Mouse (Mus musculus): ENCODE results near the gene Tmx2. TPM values are rescaled to one million over a fixed set of nuclear protein-coding genes. Genes with fewer than 3 reads are reported as not detected.
"Not testable (repeated sequence)": the region's sequence is repeated elsewhere in the genome, so short reads cannot be mapped to it uniquely, and the experiment has no call there.

Tmx2 gene
- polyA plus RNA-seq, 1 experiment: 63.6 TPM

GRCm38 (mm10) chr2:84688080-84688844, 9.3 kb upstream of the Tmx2 start:
- no peak for DNase-seq (ENCODE audit: low spot score)

GRCm38 (mm10) chr2:84682605-84683183, 3.8 kb upstream of the Tmx2 start:
- DNase-seq (ENCODE audit: low spot score): no peak

DNA sequence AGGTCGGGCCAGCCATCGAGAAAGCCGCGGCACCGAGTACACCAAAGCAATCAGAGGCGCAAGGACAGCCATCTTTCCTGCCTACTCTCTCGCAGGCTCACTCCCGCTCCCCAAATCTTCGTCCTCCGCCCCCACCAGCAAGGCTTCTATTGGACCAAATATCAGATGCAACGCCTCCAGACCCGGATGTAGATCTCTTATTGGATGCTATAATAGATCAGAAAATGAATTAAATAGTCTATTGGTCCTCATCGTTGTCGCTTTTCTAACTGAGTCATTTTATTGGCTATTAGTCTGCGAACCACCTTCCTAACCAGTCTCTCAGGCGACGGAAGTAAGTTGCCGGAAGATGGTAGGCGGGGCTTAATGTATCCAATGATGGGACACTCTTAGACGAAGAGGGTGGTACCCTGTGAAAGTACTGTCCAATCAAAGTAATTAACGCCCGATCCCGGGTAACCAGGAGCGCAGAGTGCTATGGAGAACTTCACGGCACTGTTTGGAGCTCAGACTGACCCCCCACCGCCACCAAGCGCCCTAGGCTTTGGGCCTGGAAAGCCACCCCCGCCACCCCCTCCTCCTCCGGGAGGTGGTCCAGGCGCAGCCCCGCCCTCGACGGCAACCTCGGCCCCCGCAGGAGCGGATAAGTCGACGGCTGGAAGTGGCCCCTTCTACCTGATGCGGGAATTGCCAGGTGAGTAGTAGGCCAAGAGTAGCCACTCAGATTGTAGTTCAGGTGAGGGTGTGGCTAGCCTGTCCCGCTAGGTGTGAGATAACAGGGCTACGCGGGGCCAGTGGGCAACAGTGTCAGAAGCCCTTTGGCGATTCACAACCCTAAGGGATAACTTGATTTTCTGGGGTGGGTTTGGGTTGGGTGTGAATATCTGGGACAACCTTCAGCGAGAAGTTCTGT, 716 bp downstream of the Tmx2 start, which contains the start of the genes Gm28635 and Med19:
Gene Gm28635, minus strand, starts transcription at position 74 of the 913 bp plus-strand sequence.
Gene Med19, plus strand, starts transcription at position 435 of the 913 bp plus-strand sequence.
- DNase-seq (ENCODE audit: low spot score): peak; percentile 55

DNA sequence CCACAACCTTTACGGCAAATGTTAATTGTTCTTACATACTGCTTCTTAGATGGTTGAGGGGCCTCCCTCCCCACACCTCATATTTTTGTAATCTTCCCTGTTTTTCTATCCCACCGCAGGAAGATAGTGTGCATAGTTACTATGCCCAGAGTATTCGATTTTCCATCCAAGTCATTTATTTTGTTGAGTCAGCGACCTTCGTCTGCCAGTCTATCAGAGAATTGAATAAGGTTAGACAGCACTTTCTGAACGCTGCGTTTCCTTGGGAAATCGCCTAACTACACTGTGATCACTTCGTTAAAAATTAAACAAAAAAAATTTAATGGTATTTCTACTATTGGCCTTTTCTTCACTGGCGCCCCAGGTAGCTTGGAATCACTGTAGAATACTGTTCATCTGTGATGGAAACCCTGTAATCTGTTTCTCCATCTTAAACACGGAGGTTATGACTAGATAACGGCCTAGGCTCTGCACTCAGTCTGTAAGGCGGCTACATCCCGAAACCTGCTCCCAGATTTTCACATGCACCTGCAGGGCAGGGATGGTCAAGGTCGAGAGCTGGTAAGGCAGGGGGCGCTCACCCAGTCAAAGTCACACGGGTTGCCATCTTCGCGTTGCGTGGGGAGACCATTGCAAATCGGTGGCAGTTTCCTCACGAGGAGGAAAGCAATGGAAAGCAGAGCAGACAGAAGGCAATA, 1.5 kb downstream of the Tmx2 start:
- DNase-seq (ENCODE audit: low spot score): no peak

DNA sequence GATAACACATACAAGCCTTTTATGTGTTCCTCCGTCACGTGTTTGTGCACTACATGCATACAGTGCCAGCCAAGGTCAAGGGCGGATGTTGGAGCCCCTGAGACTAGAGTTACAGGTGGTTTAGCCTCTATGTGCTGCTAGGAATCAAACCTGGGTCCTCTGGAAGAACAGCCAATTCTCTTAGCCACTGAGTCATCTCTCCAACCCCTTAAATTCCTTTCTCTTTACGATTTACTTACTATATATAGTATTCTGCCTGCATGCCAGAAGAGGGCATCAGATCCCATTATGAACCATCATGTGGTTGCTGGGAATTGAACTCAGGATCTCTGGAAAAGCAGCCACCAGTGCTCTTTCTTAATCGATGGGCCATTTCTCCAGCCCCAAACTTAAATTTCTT, 7.4 kb downstream of the Tmx2 start:
- DNase-seq (ENCODE audit: low spot score): not testable (repeated sequence)

DNA sequence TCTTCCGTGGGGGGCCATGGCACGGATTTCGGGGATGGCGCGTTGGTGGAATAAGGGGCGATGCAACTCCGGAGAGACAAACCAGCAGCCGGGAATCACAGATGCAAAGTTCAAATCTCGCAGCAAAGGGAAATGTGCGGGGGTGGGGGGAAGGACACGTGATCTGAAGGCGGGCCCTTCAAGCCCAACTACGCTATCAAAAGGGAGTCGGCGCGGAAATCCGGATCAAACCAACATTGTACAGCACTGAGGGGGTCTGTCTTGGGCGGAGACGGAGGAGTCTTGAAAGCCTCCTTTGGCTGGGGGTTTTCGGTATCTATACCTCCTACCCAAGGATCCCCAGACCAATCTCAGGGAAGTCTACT, 8.4 kb downstream of the Tmx2 start, which contains the start of gene Selenoh:
Gene Selenoh, minus strand, starts transcription at position 202 of the 365 bp plus-strand sequence.
- DNase-seq (ENCODE audit: low spot score): peak; percentile 52

DNA sequence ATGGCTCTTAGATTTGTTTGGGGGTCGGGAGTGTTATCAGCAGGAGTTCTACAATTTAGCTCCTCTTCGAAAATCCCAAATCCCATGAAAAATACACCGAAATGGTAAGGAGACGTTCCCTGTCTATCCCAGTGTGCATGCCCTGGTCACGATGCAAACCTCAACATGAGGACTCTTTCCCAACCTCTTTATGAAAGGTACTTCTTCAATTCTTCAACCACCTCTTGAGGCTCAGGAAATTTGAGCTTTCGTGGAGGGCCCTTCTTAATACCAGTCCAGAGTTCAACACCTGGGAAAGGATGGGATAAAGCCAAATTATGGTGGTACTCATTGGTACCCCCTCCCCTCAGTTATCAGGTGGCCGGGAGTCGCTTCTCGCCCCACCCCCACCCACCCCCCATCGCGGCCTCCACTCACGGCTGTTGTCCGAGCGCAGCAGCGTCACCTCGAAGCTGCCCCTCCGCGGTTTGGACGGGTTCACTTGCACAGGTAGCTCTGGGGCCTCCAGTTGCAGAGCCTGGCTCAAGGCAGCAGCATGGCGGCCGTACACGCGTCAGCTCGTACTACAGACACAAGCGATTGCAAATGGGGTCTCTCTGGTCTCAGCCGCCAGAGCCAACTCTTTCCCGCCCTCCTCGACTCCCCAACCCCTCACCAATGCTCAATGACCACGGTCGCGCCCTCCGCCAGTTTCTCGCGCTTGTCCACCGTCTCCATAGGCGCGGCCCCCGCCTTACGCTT, 8.9 kb downstream of the Tmx2 start:
- peak; percentile 33 for DNase-seq (ENCODE audit: low spot score)

GRCm38 (mm10) chr2:84666081-84666480, 12.9 kb downstream of the Tmx2 start:
- no peak for DNase-seq (ENCODE audit: low spot score)

- no peak for DNase-seq (ENCODE audit: low spot score)
Measured at GRCm38 (mm10) chr2:84662866-84663265, 16.1 kb downstream of the Tmx2 start.

GRCm38 (mm10) chr2:84660253-84660652, 18.7 kb downstream of the Tmx2 start:
- DNase-seq (ENCODE audit: low spot score): no peak

DNA sequence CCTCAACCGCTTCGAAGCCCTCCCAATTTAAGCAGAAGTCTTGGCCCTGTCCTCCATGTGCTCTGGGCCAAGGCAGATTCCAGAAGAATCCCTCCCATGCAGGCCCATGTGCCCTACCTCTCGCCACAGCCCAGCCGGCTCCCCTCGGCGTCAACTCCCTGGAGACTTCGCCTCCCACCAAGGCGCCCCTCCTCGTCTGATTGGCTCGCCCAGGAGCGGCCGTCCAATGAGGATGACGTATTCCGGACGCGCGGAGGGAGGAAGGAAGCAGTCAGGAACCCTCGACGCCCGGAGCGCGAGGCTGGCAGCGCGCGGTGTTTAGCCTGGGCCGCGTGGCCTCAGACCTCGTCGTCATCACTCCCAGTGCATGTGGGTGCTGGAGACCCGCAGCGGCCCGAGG, 20.1 kb downstream of the Tmx2 start, which contains the start of gene Btbd18:
Gene Btbd18, plus strand, starts transcription at position 274 of the 400 bp plus-strand sequence.
- DNase-seq (ENCODE audit: low spot score): no peak

DNA sequence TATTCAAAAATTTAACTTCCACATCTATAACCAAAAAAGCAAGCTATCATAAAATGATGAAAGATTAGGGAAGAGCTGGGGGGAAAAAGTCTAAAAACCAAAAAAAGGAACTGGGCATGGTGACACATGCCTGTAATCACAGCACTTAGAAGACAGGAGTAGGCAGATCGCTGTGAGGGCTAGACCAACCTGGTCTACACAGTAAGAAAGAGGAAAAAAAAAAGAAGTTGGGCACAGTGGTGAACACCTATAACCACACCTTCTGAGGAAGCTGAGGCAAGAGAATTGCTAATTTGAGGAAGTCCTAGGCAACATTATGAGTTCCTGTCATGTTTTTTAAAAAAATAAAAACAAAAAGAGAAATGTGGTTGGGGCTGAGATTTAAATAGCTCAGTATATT, 23.1 kb downstream of the Tmx2 start:
- DNase-seq (ENCODE audit: low spot score): no peak

GRCm38 (mm10) chr2:84653354-84653753, 25.6 kb downstream of the Tmx2 start:
- no peak for DNase-seq (ENCODE audit: low spot score)

- peak; percentile 63 for DNase-seq (ENCODE audit: low spot score)
Measured at GRCm38 (mm10) chr2:84650464-84651195, 28.3 kb downstream of the Tmx2 start, which contains the start of gene Ctnnd1. Gene Ctnnd1 (minus strand): TSS chr2:84650765.

GRCm38 (mm10) chr2:84649674-84650073, 29.3 kb downstream of the Tmx2 start:
- DNase-seq (ENCODE audit: low spot score): no peak

DNA sequence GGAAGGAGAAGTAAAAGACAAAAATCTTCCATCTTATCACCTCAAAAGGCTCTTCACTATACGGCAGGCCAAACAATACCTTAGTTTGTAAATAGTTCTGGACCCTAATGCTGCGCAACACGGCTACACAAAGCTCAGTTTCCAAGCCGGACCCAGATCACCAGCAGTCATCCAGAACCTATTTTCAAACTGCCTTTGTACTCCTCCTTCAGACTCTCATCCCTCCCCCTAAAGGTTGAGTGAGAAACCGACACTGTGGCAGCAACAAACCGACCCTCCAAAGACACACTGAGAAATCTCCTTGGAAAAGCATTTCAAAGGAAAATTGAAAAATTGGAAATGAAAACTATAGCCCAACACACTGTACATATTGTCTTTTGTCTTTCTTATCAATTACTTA, 30.6 kb downstream of the Tmx2 start:
- DNase-seq (ENCODE audit: low spot score): no peak

DNA sequence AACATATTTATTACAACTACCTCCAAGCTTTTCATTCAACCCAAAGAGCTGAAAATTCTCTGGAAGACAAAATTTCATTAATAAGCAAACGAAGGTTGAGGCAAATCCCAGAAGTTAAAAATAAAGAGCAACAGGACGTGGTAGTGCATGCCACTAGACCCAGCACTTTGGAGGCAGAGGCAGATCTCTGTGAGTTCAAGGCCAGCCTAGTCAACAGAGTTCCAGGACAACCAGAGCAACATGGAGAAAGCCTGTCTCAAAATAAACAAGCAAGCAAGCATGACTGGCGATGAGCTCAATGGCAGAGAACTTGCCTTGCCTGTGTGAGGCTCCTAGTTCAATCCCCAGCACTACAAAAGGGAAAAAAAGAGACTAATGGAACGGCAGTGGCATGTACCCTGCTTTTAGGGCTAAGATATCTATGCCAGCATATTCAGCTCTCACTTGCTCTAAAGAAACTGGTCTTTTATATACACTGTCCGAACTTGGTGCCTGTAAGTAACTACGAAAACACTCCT, 31.8 kb downstream of the Tmx2 start:
- no peak for DNase-seq (ENCODE audit: low spot score)

- no peak for DNase-seq (ENCODE audit: low spot score)
Measured at GRCm38 (mm10) chr2:84646138-84646537, 32.8 kb downstream of the Tmx2 start.

- DNase-seq (ENCODE audit: low spot score): no peak
Measured at GRCm38 (mm10) chr2:84640833-84641232, 38.1 kb downstream of the Tmx2 start.
